Mouse (Mus musculus): ENCODE measurements at regions not wholly inside any gene's neighbourhood (a gene's known extent, or its start where the extent isn't known, plus 50 kb on each side); places are given as distances from the start of the nearest gene placed in this dataset.
A peak's percentile ranks its signal among the peaks of the same experiment; 100 is the strongest.

DNA sequence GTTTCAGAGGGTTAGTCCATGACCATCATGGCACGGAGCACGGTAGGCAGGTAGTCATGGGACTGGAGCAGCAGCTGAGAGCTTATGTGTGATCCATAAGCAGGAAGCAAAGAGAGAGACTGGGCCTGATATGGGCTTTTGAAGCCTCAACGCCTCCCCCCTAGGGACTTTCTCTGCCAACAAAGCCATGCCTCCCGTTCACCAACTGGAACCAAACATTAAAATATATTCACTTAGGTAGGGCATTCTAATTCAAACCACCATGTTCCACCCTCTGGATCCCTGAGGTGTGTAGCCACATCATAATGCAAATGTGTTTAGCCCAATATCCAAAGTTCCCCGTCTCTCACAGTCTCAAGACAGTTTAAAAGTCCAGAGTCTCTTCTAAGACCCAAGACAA lies 85.3 kb upstream of the Ltbp1 start:
- no peak for ATAC-seq (ENCODE audit: low TSS enrichment)

DNA sequence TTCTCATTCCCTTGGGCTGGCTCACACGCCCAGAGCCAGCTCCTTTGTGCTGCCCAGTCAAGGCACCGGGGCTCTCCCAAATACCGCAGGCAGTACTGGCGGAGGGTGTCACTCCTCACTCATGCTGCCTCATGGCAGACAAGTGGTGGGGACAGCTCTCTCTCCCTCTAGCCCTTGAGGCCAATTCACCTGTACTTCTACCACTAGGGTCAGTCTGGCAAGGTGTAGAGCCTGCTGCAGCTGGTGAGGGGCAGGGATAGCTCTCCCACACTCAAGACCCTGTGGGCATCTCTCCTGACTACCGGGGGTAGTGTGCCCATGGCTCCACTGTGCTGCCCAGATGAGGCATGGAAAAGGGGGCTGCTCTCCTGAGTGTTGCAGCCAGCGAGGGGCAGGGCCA lies 84.0 kb upstream of the Ltbp1 start:
- ATAC-seq (ENCODE audit: low TSS enrichment), result no peak

DNA sequence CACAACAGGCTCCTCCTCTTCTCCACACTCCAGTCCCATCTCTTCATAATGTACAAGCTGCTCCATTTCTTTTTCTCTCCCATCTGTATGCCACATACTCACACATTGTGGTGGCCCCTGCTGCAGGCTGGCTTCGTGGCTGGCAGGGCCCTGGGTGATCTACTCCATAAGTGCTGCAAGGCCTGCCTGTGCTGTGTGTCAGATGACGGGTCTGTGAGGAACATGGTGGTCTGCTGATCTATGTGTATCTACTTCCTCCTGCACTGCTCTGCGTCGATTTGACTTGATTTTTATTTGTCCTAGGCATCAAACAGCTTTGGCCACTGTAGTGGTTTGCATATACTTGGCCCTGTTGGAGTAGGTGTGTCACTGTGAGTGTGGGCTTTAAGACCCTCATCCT lies 83.4 kb upstream of the Ltbp1 start:
- no peak for ATAC-seq (ENCODE audit: low TSS enrichment)

DNA sequence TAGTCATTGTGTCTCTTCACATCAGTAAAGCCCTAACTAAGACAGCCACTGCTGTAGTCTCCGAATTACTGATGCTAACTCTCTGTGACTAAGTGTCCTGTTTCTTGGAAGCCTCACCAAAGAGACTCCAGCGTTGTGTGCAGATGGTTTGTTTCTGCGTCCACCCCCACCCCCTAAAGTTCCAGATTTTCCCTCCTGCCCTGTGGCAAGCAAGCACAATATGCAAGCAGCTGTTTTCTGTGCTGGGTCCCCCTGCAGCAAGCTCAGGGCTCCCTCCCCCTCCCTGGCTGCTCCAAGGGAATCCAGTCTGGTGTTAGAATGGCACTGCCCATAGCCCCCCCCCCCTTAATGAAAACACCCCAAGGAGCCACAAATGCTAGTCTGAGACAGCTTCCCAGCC lies 82.8 kb upstream of the Ltbp1 start:
- ATAC-seq (ENCODE audit: low TSS enrichment), result peak; percentile 99

DNA sequence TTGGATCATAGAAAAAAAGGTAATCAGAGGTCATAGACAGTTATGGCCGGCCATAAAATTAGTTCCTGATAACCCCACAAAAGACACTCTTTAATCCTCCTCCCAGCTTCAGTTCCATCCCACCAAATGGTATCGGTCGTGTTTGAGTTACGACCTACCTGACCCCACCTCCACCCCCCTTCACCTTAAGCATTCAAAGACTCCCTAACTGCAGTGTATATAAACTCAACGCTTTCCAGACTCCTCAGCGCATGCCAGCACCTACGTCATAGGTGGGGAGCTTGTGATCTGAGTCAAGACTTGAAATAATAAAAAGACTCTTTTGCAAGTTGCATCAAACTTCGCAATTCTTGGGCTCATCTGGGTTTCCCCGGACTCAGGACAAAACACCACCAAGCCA lies 82.3 kb upstream of the Ltbp1 start:
- no peak for ATAC-seq (ENCODE audit: low TSS enrichment)

DNA sequence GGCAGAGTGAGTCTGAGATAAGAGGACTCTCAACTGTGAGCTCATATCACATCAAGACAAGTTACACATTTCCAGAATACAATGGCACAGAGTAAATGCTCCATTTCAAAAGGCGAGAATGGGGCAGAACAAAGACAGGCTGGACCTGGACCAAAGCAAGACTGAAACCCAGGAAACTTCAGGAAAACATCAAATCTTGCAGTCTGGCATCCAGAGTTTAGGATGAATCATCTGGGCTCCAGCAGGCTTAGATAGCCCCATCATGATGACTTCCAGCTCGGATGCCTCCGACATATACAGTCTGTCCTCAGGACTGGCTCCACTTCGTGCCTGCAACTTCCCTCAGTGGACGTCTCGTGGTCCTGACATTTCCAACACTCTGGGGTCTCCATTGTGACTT lies 80.2 kb upstream of the Ltbp1 start:
- ATAC-seq (ENCODE audit: low TSS enrichment), result no peak

DNA sequence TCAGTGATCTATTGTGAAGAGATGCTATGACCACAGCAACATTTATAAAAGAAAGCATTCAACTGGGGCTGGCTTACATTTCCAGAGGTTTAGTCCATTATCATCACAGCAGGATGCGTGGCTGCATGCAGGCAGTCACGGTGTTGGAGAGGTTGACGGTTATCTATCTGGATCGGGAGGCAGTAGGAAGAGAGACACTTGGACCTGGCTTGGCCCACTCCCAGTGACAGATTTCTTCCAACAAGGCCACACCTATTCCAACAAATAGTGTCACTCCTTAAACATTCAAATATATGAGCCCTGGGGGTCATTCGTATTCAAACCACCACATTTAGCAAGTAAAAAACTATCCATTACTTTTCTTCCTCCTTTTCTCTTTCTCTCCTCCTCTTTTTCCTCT lies 77.4 kb upstream of the Ltbp1 start:
- no peak for ATAC-seq (ENCODE audit: low TSS enrichment)

DNA sequence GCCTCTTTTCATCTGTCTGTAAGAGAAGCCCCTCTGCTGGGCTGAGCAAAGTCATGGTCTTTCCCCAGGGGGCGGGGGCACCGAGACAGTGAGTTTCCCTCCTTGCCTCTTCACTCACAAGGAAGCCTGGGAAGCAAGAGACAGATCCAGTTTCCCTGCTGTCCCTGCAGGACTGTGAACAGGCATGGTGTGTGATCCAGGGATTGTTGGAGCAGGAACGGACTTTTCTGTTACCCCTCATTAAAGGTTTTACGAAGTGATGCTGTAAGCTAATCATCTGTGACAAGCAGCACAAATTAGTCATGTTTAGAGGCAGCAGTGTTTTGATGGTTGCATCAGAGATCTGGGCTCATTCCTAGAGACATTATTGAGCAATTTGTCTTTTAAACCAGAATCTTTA lies 73.8 kb upstream of the Ltbp1 start:
- ATAC-seq (ENCODE audit: low TSS enrichment), result no peak

DNA sequence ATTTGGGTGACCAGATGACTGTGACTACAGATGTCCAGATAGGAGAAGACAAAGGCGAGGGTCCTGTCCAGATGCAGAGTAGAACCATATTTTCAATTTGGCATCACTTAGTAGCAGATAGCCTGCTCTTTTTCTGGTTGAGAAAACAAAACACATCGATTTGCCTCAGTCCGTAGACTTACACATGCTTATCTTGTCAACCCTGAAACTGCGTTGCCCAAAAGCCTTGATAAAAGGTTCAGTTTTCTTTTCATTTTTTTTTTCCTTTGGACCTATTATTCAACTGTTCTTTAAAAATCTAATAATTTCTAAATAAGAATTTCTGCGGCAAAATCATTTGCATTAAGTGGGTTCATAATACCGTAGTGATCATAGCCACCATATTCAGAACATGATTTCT lies 64.0 kb upstream of the Ltbp1 start:
- ATAC-seq (ENCODE audit: low TSS enrichment), result no peak

DNA sequence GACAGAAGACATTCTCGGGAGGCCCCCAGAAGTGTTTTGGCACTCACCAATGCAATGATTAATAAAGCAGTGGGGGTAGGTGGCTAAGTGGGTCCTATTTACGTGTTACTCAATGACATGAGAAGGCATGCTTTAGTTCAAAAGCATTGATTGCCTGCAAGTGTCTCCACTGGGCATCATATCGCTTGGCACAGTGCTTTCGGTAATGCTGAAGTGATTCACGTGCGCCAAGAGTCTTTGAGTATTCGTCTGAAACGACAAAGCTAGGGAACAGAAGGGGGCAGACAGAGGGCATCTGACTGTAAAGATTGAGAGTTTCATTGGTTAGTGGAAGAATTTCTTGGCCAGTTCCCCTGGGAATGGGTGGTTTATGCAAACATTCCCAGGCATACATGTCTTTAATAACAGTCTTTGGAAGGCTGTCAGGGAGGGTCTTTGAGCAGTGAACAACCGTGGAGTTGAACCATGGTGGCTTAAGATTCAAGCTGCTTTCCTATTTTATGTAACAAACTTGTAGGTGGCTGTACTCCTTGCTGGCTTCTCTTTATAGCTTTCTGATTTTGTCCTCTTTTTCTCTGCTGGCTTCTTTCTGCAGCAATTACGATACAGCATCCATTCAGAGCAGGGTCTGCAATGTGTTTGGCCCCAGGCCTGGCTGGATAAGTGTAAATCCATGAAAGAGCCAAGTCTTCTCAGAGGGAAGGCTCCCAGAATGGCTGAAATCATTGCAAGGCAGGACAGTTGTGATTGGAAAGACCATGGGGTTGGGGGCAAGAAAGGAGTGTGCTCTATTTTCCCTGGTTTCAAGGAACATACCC lies 62.2 kb upstream of the Ltbp1 start:
- peak; percentile 74 for ATAC-seq (ENCODE audit: low TSS enrichment)

DNA sequence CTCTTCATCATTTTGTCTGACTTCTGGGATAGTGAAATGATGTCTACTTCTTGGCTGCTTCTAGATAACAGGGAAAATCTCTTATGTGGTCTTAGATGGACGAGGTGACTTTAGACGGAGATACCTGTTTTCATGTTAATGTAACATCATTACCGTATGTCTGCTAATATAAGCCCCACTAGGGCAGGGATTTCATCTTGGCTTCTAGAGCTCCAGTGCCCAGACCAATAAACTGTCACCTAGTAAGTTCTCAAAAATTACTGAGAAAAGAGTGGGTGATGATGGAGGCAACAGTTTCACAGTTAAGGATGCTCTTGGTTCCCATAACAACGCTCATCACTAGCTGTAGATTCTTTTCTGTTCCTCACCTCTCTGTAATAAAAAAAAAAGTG lies 61.6 kb upstream of the Ltbp1 start:
- ATAC-seq (ENCODE audit: low TSS enrichment), result peak; percentile 81

DNA sequence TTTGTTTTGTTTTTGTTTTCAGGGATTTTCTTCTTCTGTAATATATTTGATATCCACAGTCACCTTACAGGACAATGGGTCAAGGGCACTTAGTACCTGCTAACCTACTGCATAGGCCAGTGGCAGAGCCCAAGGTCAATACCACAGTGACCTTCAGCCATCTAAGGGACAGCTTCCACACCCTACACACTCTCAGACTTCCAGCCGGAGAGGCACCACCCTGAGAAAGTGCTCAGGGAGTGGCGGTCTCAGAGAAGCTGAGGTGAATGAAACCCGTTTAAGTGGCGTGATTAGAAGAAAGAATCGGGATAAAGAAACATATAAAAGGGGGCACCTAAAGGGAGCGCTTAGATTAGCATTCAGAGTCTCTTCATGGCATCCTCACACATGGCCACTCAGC lies 60.2 kb upstream of the Ltbp1 start:
- ATAC-seq (ENCODE audit: low TSS enrichment), result no peak

DNA sequence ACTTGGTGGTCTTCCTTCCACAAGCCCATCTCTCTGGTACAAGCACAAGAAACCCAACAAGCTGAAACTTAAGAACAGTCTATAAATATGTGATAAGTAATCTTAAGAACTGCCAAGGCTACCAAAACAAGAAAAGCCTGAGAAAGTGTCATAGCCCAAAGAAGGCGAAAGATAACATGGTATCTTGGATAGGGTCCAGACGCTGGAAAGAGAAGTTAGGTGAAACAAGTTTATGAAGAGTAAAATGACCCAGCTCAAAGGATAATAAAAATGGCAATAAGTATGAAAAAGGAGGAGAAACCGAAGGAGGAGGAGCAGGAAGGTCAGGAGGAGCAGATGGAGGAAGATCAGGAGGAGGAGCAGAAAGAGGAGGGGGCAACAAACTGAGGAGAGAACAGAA lies 56.9 kb upstream of the Ltbp1 start:
- no peak for ATAC-seq (ENCODE audit: low TSS enrichment)

DNA sequence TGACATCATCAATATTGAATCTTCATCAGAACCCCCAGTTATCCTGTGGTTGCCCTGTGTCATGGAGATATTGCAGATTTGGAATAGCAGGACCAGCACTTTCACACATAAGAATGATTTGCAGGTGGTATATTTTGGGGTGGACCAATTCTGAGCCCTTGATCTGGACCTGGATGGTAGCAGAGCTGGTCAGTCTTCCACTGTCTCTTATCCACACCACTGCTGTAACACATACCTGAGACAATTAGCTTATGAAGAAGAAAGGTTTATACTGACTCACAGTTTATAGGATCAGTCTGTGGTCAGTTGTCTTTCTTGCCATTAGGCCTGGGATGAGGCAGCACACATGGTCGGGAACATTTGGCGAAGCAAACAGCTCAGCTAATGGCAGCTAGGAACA lies 55.1 kb upstream of the Ltbp1 start:
- no peak for ATAC-seq (ENCODE audit: low TSS enrichment)

DNA sequence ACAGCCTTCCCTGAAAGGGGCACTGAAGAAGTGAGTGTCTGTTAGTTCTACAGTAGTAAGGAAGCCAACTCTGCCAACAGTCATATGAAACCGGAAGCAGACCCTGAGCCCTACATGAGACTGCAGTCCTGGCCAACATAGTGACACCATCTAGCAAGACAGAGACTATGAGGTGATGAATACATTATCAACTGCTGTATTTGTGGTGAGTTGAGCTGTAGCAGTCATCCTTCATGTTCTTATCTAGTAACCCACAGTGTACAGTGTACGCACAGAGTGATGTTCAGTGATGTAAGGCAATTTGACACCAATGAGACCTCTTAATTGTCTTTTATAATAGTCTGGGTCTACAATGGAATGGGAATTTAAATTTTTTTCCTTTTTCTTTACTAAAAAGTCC lies 50.4 kb upstream of the Ltbp1 start:
- ATAC-seq (ENCODE audit: low TSS enrichment), result no peak
